Mouse (Mus musculus) liver, embryonic 16.5 days (tissue): ENCODE measurements around the gene Scgb1b17. TPM values are rescaled to one million over a fixed set of nuclear protein-coding genes. Genes with fewer than 3 reads are reported as not detected.
"Not testable (repeated sequence)": the region's sequence is repeated elsewhere in the genome, so short reads cannot be mapped to it uniquely, and the experiment has no call there.

Experiments
- ATAC-seq: fragments of 200-750 bp; cut with Nextera tagmentation; 2 replicates; pipeline ENCODE4 v1.8.0; 2017; ENCODE audit warnings: low read depth, mild to moderate bottlenecking, moderate number of reproducible peaks, moderate library complexity
- H3K27ac ChIP-seq: fragments of 300-500 bp; sonication (generic); 2 replicates; pipeline ENCODE4 v1.5.1; 2014; ENCODE audit warnings: mild to moderate bottlenecking, low read length
- H3K27me3 ChIP-seq: fragments of 300-500 bp; sonication (generic); 2 replicates; pipeline ENCODE4 v1.6.1; 2014; ENCODE audit warnings: low read depth, low read length, mixed read lengths; ENCODE audit not compliant: control insufficient read depth, insufficient read depth
- H3K36me3 ChIP-seq: fragments of 300-500 bp; sonication (generic); 2 replicates; pipeline ENCODE4 v1.6.1; 2014; ENCODE audit warnings: mild to moderate bottlenecking; ENCODE audit not compliant: control insufficient read depth, insufficient read depth
- H3K4me1 ChIP-seq: fragments of 300-500 bp; sonication (generic); 2 replicates; pipeline ENCODE4 v1.6.1; 2014; ENCODE audit warnings: low read depth, low read length, mixed read lengths; ENCODE audit not compliant: control insufficient read depth
- H3K4me2 ChIP-seq: fragments of 300-500 bp; sonication (generic); 2 replicates; pipeline ENCODE4 v1.6.1; 2014; ENCODE audit warnings: low read depth, low read length, mixed read lengths
- H3K4me3 ChIP-seq: fragments of 300-500 bp; sonication (generic); 2 replicates; pipeline ENCODE4 v1.5.1; 2014; ENCODE audit warnings: low read depth, mild to moderate bottlenecking, low read length
- H3K9ac ChIP-seq: fragments of 300-500 bp; sonication (generic); 2 replicates; pipeline ENCODE4 v1.6.1; 2014; ENCODE audit warnings: low read depth, low read length
- H3K9me3 ChIP-seq: fragments of 300-500 bp; sonication (generic); replicated peaks from 2 replicates; pipeline ENCODE4 v1.6.1; 2016; ENCODE audit warnings: low read length; ENCODE audit not compliant: control insufficient read depth
- polyA plus RNA-seq: library from polyadenylated mRNA; unstranded; fragments of >200 nt; fragmentation: Nextera tagmentation; extraction: Ambion mirVana; gene quantifications from 2 replicates; pipeline ENCODE4 v1.2.1, GENCODE M21; 2015

The Scgb1b17 gene
- polyA plus RNA-seq, result not detected in 2 replicates

DNA sequence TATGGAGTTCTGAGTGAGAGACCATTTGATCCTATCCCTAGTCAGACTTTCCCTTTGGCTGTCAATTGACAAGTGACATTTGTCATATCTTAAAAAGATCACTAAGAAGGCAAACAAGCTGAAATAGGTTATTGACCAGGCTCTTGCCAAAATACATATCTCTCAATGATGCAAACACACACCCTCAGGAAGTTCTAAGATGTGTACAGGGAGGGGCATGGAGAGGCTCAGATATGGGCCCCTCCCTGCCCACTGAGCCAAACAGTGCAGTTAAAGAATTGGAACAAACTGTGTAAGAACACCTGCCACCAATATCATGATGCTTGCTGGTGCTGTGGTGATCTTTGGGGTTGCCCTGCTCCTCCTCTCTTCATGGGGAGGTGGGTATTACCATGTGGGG, at the start of gene Scgb1b17:
Gene Scgb1b17 (plus strand): TSS at position 301 of the 400 bp plus-strand sequence.
- H3K9me3 ChIP-seq, H3K4me1 ChIP-seq, H3K27ac ChIP-seq, H3K36me3 ChIP-seq, H3K4me3 ChIP-seq, H3K9ac ChIP-seq, H3K4me2 ChIP-seq, ATAC-seq, H3K27me3 ChIP-seq: not testable (repeated sequence)

DNA sequence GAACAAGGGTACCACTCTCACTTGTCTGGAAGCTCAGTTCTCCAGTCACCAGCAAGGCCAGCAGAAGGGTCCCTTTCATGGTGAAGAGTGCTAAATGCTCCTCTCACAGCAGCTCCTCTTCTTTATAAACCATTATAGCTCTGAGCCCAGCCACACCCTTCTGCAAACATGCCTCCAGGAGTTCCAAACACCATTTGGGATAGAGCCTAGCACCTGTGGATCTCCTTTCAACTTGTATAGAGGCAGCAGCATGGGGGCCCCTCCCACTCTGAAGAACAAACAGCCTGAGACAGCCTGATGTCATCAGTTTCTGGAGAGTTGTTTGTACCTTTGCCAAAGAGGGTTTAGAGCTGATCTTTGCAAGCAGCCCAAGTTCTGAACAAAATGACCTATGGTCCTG, 6.8 kb upstream of the Scgb1b17 start, which contains the start of gene Scgb2b17:
Gene Scgb2b17 (minus strand): TSS at position 101 of the 400 bp plus-strand sequence.
- not testable (repeated sequence) for ATAC-seq, H3K4me1 ChIP-seq, H3K27ac ChIP-seq, H3K4me3 ChIP-seq, H3K4me2 ChIP-seq, H3K27me3 ChIP-seq, H3K36me3 ChIP-seq, H3K9ac ChIP-seq, H3K9me3 ChIP-seq

Other genes with a start within 250 kb of the Scgb1b17 start
- gene Scgb2b15, start 233.8 kb upstream of the Scgb1b17 start, polyA plus RNA-seq, result not detected in 2 replicates
- not detected in 2 replicates for gene Scgb1b15, start 226.9 kb upstream of the Scgb1b17 start, polyA plus RNA-seq
- gene Scgb2b17, start 6.9 kb upstream of the Scgb1b17 start, polyA plus RNA-seq, result not detected in 2 replicates
- not detected in 2 replicates for gene Scgb2b18, start 110.4 kb downstream of the Scgb1b17 start, polyA plus RNA-seq
- not detected in 2 replicates for gene Scgb1b18, start 122.1 kb downstream of the Scgb1b17 start, polyA plus RNA-seq
- not detected in 2 replicates for gene Scgb2b19, start 216.9 kb downstream of the Scgb1b17 start, polyA plus RNA-seq
- not detected in 2 replicates for gene Scgb1b19, start 223.8 kb downstream of the Scgb1b17 start, polyA plus RNA-seq